Mouse (Mus musculus): Measurements from ENCODE around the gene Pou1f1.

GRCm38 (mm10) chr16:65526004-65526403 lies 5.7 kb downstream of the Pou1f1 start:
- no peak for TF ChIP-seq TAL1 (IDR thresholded peaks at IDR 0.05; ENCODE audit: low read length)
- TF ChIP-seq GATA1 (IDR thresholded peaks at IDR 0.05; ENCODE audit: low read length), result no peak

Data from erythroblast, embryonic 14.5 days (primary cell).